Mouse (Mus musculus): ENCODE results near the gene Vangl2.

- TF ChIP-seq CTCF (IDR thresholded peaks at IDR 0.05; ENCODE audit: insufficient read depth, low read depth, low read length) (no peak), POLR2A (IDR thresholded peaks at IDR 0.05; ENCODE audit: insufficient read depth, low read depth, low read length) (no peak)
Measured at GRCm38 (mm10) chr1:172019863-172020521, 8.3 kb downstream of the Vangl2 start.

Data from olfactory bulb, adult 2 months (tissue).